Mouse (Mus musculus): Measurements from ENCODE around the gene Zfp64.
"Not testable (repeated sequence)": the region's sequence is repeated elsewhere in the genome, so short reads cannot be mapped to it uniquely, and the experiment has no call there.

Zfp64 gene

DNA sequence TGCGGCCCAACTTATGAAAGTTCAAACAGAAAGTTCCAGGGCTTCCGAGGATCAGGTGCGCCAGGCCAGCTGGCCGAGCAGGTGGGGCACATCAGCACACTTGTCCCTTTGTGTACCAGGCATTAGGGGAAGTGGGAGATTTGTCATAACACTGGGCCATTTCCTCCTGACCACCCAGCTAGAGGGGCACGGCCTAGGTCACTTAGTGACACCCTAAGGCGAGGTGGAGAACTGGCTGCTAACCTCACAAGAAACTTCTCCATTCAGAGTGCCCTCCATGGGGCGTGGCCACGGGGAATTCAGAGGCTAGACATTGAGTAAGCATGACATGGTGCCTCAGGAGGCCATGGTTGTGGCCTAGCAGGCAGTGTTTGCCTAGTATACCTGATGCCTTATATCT is 70.7 kb downstream of the Zfp64 start:
- peak; percentile 9 for DNase-seq

- peak; percentile 5 for DNase-seq
Measured at GRCm38 (mm10) chr2:168882997-168883396, 72.4 kb downstream of the Zfp64 start.

GRCm38 (mm10) chr2:168881927-168882326 is 73.5 kb downstream of the Zfp64 start:
- DNase-seq: peak; percentile 22

- DNase-seq: no peak
Measured at GRCm38 (mm10) chr2:168879573-168879972, 75.8 kb downstream of the Zfp64 start.

DNA sequence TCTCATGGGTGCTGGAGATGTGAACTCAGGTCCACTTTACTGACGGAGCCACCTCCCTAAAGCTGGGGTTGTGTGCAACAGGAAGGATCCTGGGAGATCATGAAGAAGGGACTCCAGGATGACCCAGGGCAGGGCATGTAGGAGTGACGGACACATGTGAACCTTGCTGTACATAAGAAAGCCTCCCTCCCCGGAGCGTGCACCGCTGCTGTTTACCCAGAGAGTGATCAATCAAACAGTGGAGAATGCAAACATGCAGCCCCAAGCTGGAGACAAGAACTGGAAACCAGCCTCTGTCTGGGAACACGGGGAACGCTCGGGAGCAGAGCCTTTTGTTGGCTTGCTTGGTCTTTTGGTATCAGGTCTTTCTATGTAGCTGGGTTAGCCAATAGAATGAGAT is 76.7 kb downstream of the Zfp64 start:
- DNase-seq: no peak

DNA sequence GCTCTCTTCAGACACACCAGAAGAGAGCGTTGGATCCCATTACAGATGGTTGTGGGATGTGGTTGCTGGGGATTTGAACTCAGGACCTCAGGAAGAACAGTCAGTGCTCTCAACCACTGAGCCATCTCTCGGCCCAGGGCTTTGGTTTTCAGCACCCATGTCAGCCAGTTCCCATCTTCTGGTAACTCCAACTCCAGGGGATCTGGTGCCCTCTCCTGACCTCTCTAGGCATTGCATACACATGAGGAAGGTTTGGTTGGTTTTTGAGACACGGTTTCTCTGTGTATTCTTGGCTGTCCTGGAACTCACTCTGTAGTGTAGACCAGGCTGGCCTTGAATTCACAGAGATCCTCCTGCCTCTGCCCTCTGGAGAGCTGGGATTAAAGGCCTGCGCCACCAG is 77.2 kb downstream of the Zfp64 start:
- peak; percentile 3 for DNase-seq

DNA sequence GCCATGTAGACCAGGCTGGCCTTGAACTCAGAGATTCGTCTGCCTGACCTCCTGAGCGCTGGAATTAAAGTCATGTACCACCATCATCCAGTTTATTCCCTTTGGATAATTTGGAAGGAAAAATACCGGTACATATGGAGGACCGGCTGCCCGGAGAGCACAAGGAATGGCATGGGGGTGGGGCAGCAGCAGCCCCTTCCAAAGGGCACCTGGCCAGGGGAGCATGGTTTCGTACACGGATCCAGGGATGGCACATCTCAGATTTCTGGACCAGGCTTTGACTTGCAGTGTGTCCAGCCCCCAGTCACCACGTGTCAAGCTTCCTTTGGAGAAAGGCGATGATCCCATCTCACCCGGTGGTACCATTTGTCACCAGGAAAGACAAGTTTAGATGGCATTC is 78.8 kb downstream of the Zfp64 start:
- no peak for DNase-seq

GRCm38 (mm10) chr2:168874498-168874897 is 80.9 kb downstream of the Zfp64 start:
- no peak for DNase-seq

DNA sequence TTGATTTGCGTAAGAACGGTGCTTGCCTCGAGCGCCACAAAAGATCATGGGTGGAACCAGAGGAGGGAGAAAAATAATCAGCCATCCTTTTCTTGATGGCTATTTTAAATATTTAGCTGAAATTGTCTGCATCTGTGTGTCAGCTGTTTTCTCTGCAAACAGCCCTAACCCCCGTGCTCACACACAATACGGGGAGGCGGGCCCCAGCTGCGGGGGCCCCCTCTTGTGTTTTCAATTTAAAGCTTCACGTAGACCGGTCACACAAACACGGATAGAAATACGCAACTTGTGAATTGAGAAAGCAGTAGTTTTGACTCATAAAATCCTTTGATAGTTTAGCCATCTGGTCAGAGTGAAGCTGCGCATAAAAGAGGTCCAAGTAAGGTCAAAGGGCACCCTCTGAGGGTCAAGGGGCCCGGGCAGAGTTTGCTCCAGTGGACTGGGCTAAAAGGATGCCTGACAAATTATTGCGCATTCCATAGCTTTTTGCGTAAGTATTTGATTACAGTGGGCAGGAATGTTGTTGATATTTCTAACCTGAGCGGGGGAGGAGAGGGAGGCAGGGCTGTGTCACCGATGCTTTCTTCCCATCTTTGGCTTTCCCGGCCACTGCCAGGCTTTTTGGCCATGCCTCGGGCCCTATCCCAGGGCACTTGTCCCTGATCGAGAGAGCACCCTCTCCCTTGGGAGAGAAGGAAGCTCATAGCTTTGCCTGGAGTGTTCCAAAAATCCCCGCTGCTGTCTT is 83.4 kb downstream of the Zfp64 start:
- peak; percentile 1 for DNase-seq

DNA sequence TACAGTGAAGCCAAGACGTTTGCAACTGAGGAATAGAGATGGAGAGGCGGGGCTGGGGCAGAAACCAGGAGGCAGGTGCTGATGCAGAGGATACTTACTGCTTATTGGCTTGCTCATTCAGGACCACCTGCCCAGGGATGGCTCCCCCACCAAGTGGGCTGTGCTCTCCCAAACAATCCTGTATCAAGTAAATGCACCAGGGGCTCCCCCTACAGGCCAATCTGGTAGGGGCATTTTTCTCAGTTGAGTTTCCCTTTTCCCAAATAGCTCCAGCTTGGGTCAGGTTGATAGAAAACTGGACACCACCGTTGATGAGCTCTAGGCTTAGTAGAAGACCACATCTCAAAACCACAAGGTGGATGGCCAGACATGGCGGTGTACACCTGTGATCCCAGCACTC is 84.9 kb downstream of the Zfp64 start:
- DNase-seq: peak; percentile 39

DNA sequence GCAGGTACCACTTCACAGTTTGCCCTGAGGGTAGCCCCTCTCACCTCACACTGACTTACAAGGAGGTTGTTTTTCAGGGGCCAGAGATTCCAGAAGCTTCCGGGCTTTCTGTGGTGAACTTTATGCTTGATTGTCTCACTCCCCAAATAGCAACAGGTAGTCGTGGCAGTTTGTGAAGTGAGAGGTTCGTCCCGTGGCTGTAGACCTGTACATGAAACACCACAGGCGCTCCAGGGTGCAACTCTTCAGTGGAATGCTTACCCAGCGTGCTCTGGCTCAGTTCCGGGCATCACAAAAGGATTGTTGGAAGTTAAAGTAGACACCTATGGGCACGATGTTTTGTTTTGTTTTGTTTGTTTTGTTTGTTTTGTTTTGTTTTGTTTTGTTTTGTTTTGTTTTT is 88.4 kb downstream of the Zfp64 start:
- no peak for DNase-seq

GRCm38 (mm10) chr2:168866436-168866835 is 89.0 kb downstream of the Zfp64 start:
- DNase-seq: no peak

DNA sequence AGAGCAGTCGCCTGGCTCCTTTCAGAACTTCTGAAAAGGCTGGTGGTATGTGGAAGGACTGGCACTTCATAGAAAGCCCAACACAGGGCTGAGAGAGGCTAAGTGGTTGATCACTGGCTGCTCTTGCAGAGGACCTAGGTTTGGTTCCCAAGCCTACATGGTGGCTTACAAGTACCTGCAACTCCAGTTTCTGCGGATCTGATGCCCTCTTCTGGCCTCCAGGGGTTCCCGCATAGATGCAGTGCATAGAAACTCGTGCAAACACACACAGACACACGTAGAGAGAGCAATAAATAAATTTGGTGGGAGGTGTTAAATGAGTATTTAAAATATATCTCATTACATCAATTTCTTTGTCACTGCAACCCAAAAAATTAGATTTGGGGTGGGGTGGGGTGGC is 90.5 kb downstream of the Zfp64 start:
- DNase-seq: no peak

DNA sequence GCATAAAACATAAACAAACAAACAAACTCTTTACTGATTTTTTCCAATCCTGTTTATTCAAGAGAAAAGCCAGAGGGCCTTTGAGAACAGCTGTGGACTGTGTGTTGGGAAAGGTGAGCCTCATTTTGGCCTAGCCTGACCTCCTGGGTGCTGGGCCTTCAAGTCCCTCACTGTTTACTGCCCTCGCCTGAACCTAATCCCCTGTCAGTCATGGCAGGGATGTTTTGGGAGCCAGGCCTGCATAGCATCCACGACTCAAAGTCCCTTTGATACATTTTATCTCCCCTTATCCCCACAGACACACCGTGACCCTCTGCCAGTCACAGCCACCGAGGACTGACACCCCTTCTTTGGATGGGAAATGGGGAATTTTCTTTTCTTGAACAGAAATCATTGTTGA is 92.7 kb downstream of the Zfp64 start:
- DNase-seq: no peak

DNA sequence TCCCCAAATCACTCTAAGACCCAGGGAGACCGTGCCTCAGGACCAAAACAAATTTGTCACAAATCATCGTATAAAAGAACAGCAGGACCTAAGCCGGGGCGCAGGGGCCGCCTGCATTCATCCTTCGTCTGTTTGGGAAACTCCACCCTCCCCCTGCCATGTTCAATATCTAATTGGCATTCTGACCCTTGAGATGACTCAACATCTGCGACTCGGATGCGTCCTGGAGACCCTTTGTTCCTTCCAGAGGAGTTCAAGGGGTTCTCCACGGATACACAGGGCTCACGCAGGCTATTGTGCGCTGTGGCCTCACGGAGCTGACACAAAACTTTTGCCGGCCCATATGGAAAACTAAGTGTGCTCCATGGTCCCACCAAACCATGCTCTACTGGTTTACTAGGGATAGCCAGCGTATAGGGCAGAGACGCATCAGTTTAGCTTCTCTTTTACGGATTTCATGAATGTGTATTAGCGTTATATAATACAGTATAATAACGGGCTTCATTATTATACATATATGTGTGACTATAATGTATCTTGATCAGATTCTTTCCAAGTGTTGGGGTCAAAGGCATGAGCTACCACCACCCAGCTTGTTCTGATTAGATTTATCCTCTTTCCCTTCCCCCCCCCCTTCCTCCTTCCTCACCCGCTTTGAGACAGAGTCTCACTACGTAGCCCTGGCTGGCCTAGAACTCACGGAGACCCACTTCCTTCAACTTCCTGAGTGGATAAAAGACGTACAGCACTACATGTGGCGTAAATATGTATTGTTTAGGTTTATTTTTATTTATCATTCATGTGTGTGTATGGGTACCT is 94.3 kb downstream of the Zfp64 start:
- DNase-seq: no peak

DNA sequence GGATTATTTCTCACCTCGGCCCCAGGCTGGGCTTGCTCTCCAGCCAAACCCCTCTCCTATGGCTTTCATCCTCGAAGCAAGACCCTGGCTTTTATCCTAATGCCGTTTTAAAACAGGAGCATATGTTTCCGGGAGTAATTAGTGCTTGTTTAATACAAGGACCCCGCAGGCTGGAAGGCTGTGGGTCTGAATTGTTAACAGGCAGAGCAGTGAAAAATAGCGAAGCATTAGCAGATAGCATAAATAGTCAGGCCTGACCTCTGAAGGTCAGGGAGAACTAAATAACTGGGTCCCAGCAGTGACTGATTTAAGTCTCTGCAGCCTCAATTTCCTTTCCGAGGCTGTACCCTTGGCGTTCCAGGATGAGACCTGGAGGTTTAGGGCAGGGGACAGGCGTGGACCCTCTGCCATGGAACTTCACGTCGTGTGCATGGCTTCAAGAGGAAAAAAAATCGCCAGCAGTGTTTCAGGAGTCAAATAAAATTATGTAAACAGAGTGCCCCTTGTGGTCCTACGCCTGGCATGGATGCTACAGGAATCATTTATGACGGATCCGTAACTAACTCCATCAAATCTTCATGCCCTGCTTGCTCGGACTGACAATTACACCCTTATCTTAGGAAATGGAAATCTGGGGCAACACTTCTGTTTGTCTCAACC is 95.2 kb downstream of the Zfp64 start:
- DNase-seq: no peak

DNA sequence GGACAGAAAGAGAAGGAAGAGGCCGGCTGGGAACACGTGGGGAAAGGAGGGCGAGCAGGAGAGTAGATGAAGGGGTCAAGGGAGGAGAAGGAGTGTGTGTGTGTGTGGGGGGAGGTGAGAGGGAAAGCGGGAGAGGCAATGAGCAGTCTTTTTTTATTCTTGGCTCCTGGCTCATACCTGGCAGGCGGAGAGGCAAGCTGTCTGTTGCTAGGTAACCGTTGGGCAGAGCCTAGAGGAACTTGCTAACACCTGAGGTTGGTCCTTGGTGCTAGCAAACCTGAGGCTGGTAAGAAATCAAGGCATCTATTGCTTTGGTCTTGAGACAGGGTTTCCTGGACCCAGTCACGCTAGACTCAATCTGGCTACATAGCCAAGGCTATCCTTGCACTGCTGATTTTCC is 98.7 kb downstream of the Zfp64 start:
- no peak for DNase-seq

DNA sequence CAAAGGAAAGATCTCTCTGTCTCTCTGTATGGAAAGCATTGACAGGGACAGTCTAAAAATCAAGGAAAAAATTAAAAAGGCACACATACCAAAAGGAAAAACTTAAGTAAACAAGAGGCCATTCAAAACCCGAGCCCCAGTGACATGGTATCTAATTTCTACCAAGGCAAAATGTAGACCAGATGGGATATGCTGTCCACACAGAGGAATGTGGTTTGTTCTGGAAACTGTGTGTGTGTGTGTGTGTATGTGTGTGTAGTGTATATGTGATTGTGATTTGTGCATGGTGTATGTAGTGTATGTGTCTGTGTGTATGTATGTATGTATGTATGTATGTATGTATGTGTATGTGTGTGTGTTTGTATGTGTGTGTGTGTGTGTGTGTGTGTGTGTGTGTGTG is 100.6 kb downstream of the Zfp64 start:
- DNase-seq: no peak

- DNase-seq: not testable (repeated sequence)
Measured at GRCm38 (mm10) chr2:168853869-168854268, 101.5 kb downstream of the Zfp64 start.

- no peak for DNase-seq
Measured at GRCm38 (mm10) chr2:168851545-168851944, 103.8 kb downstream of the Zfp64 start.

GRCm38 (mm10) chr2:168848553-168848952 is 106.8 kb downstream of the Zfp64 start:
- DNase-seq: no peak

DNA sequence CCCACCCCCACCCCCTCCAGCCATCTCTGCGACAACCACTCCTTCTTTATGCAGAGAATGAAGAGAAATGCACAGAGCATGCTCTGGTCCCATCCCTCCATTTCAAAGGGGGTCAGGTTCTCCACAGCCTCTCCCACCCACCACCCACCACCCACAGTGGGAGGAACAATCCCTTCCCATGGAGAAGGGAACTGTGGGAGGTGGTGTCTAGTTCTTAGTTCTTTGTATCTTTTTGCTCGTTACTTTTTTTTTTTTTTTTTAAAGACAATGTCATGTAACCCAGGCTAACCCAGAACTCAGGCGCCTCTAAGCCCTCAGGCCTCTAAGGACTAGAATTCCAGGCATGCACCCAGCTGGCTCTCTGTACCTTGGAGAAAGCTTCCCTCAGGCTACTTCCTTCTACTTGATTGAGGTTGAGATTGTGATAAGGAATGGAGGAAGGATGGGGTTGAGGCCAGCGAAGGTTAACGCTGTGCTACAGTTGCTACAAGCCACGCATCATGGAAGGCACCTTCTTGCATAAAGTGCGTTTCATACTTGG is 109.1 kb downstream of the Zfp64 start:
- DNase-seq: no peak
